Mouse (Mus musculus): ENCODE results near the gene Cpped1. TPM values are rescaled to one million over a fixed set of nuclear protein-coding genes. Genes with fewer than 3 reads are reported as not detected.

The Cpped1 gene
- total RNA-seq, 2 experiments from 2014 or later, result 4.0 to 4.2 TPM

- ATAC-seq (replicated peaks; ENCODE audit: low FRiP score, poor library complexity, severe bottlenecking), result no peak
Observed at GRCm38 (mm10) chr16:11778715-11779460, 130.4 kb downstream of the Cpped1 start.

GRCm38 (mm10) chr16:11778191-11778590 is 131.1 kb downstream of the Cpped1 start:
- no peak for ATAC-seq (replicated peaks; ENCODE audit: low FRiP score, poor library complexity, severe bottlenecking)

- no peak for ATAC-seq (replicated peaks; ENCODE audit: low FRiP score, poor library complexity, severe bottlenecking)
Observed at GRCm38 (mm10) chr16:11776528-11776927, 132.7 kb downstream of the Cpped1 start.

DNA sequence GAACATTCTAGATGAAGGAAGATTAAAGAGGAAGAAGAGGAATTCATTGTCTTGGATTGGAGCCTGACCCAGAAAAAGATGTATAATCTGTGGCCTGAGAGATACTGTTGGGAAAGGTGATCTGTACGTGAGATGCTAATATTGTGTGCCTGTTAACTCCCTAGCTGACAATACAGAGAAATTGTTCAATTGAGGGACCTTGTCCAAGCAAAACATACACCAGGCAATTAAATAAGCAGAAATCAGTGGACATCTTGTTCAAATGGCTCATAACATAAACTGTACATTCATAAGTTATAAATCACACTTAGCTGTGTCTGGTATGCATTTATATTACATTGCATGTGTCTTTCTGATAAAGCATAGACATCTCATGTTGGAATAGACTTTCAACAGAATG is 134.9 kb downstream of the Cpped1 start:
- no peak for ATAC-seq (replicated peaks; ENCODE audit: low FRiP score, poor library complexity, severe bottlenecking)

- ATAC-seq (replicated peaks; ENCODE audit: low FRiP score, poor library complexity, severe bottlenecking), result no peak
Observed at GRCm38 (mm10) chr16:11772318-11772717, 136.9 kb downstream of the Cpped1 start.

DNA sequence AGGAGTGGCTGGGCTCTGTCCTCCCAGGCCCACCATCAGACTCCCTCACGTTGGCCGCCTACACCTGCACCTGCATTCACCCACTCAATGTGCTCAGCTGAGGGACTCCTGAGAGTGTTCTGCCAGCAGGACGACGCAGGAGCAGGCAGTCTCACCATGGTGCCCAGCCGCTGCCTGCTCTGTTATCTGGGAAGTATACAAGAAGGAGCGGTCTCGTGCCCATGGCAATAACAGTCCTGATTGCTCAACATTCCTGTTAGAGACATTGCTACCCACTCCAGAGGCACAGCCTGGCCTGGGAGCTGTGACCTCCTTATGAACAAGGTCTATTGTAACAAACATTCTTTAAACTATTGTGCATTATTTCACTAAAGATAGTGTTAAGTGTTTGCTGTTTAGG is 151.3 kb downstream of the Cpped1 start:
- ATAC-seq (replicated peaks; ENCODE audit: low FRiP score, poor library complexity, severe bottlenecking), result no peak

DNA sequence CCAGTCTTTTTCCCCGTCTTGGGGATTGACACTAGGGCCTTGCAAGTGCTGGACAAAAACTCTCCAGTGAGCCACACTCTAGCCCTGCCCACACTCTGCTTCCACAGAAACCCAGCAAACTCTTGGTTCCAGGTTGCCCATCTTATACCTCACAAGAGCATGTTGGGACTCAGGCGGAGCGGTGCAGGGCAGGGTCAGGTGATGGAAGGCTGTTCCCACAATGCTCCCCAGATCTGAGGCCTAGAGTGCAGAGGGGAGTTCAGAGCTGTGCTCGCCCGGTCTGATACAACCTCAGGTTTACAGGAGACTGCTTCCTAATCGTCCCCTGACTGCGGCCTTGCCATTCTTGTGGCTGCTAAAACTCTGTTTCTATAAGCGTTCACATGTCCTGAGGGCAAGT is 151.8 kb downstream of the Cpped1 start:
- ATAC-seq (replicated peaks; ENCODE audit: low FRiP score, poor library complexity, severe bottlenecking), result no peak

DNA sequence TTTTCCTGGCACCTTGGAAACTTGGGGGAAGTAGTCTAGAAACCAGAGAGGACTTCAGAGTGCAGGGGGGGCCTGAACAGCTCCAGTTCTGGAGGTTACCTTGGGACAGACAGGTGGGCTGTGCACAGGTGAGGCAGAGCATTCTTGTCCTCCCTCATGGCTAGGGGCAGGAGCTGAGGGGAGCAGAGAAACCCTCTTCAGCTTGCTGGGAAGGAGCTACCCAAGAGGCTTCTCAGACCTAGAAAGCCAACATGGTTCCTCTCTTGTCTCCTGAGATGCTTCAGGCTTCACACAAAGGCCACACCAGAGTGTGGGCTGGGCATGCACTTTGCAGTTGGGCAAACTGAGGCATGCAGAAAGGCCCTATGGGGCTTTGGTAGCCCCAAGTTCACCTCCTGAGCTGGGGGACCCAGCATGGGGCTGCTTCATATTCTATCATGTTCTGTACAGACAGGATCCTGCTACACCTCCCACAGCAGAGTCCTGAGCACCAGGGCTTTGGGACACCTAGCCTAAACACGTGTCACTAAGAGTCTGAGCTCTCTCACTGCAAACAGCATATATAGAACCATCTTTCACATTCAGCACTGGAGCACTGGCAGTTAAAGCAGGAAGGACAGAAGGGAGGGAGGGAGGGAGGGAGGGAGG is 152.5 kb downstream of the Cpped1 start:
- ATAC-seq (replicated peaks; ENCODE audit: low FRiP score, poor library complexity, severe bottlenecking), result no peak

DNA sequence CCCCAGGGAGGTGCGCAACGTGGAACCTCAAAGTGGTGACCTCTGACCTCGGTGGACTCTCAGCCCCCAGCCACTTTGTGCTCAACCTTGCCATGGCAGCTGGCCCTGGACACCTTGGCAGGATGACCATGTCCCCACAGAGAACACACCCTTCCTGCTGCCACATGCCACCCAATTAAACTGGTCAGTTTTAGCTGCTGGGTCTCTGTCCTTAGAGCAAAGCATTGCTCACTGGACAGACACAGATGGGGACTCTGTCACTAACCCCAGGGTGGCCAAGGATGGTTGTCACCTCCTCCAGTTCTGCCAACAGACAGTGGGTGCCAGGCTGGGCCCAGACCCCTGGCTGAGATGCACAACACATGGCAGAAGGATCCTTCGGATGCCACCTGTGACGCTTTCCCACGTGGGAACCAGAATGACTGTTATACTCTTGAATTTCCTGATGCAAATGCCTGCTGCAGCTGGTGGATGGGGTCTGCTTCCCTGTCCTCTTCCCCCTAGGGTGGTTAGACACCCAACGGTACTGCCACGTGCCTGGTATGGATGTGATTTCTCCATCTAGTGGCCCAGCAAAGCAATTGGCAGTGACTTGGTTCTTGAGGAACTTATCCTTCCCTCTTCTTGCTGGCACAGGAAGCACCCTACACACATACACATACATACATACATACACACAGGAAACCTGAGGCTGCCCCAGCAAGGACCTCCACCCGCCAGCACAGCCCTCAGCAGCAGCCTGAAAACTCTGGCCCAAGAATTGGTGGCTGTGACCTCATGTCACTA is 153.8 kb downstream of the Cpped1 start:
- no peak for ATAC-seq (replicated peaks; ENCODE audit: low FRiP score, poor library complexity, severe bottlenecking)

DNA sequence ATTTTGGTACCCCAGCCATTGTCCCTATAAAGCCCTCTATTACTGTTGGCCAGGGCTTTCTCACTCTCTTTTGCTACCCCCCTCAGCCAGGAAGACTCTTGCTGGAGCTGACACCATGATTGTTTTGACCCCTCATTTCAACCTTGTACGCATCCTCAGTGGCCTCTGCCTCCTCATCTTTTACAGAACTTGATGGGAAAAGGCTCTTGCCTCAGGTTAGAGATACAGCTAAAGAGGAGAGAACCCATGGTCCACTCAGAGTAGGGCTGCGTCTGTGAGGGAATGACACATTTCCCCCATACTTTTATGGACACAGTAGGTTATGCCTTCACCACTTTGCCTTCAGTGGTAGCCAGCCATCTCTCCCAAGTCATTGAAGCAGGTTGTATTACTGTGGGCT is 155.1 kb downstream of the Cpped1 start:
- no peak for ATAC-seq (replicated peaks; ENCODE audit: low FRiP score, poor library complexity, severe bottlenecking)

Other genes starting within 250 kb of the Cpped1 start
- gene Shisa9, start 74.7 kb upstream of the Cpped1 start, total RNA-seq (2015; ENCODE audit: low replicate concordance), result not detected in 2 replicates
- not detected in 2 replicates for gene Shisa9, start 74.7 kb upstream of the Cpped1 start, total RNA-seq (2017; ENCODE audit: low replicate concordance)

Measured in erythroblast, adult 5-6 weeks (primary cell).